ENCODE assay signal across 8 mouse cellular contexts in genomic region chr7:66912866-66913265, GRCm38 (mm10).
DNase-seq lines count a peak whose midpoint lies in the region; ATAC-seq and TF ChIP-seq lines count a peak whose summit lies in the region.

No protein-coding gene starts in this region.

- 0 out of 2 replicates have a peak, but pooled peaks have one; percentile 23 for ATAC-seq in midbrain, postnatal 0 days (ENCODE audit: low FRiP score)
- ATAC-seq in midbrain, embryonic 13.5 days: no peak
- ATAC-seq in hematopoietic stem cell, adult 5-6 weeks (replicated peaks in 1 of 2; ENCODE audit: insufficient read depth in 1 of 2, low FRiP score in 2 of 2, low TSS enrichment in 1 of 2, low read depth in 1 of 2, poor library complexity in 2 of 2, severe bottlenecking in 2 of 2): peak; percentile 36 to 53; a peak in 3 of 4 replicates
- no peak for ATAC-seq in liver, embryonic 11.5 days (replicated peaks; ENCODE audit: low FRiP score)

- H3K36me3 ChIP-seq in midbrain, postnatal 0 days (ENCODE audit: insufficient read depth, low read length): no peaks in the 10 kb centered on the region
- no peaks in the 10 kb centered on the region for H3K36me3 ChIP-seq in midbrain, embryonic 13.5 days
- H3K36me3 ChIP-seq in liver, embryonic 11.5 days (ENCODE audit: control insufficient read depth, insufficient read depth, low read length): no peaks in the 10 kb centered on the region

- peak; percentile 41 to 61 for DNase-seq in adrenal gland, adult (ENCODE audit: inconsistent age in 2 of 2, low spot score in 1 of 2)
- no peak for DNase-seq in adrenal gland, adult 18-20 months (ENCODE audit: low spot score in 2 of 2)
- no peak for DNase-seq in midbrain, postnatal 0 days (ENCODE audit: low spot score)
- peak; percentile 21 to 37 for DNase-seq in thymus, postnatal 36 days
- no peak for DNase-seq in spleen, postnatal 36 days (ENCODE audit: low spot score in 2 of 2)
- no peak for DNase-seq in liver, embryonic 11.5 days (ENCODE audit: low spot score)

- H3K9ac ChIP-seq in midbrain, postnatal 0 days (replicated peaks; ENCODE audit: low read length, poor library complexity, severe bottlenecking): no peak overlapping the region
- no peak overlapping the region for H3K9ac ChIP-seq in midbrain, embryonic 13.5 days (replicated peaks)
- no peak overlapping the region for H3K9ac ChIP-seq in liver, embryonic 11.5 days (ENCODE audit: low read depth, low read length)

- WGBS in midbrain, postnatal 0 days: 70% methylated on average over 5 of the region's 5 CpGs
- 68% methylated on average over 5 of the region's 5 CpGs for WGBS in midbrain, embryonic 13.5 days
- WGBS in liver, embryonic 11.5 days: 51% methylated on average over 5 of the region's 5 CpGs

- H3K4me1 ChIP-seq in midbrain, postnatal 0 days (ENCODE audit: insufficient read depth, low read length): no peaks in the 10 kb centered on the region
- H3K4me1 ChIP-seq in midbrain, embryonic 13.5 days (replicated peaks): 0 out of 2 replicates have a peak, but pooled peaks cover 4% of the 10 kb centered on the region
- H3K4me1 ChIP-seq in liver, embryonic 11.5 days (replicated peaks; ENCODE audit: control insufficient read depth, insufficient read depth, low read length): no peaks in the 10 kb centered on the region

- no peak overlapping the region for H3K4me3 ChIP-seq in midbrain, postnatal 0 days (ENCODE audit: low read depth, low read length)
- no peak overlapping the region for H3K4me3 ChIP-seq in midbrain, embryonic 13.5 days (replicated peaks)
- no peak overlapping the region for H3K4me3 ChIP-seq in liver, embryonic 11.5 days (ENCODE audit: low read depth, low read length)

- no peak overlapping the region for H3K4me2 ChIP-seq in midbrain, postnatal 0 days (ENCODE audit: low read depth, low read length, poor library complexity, severe bottlenecking)
- H3K4me2 ChIP-seq in midbrain, embryonic 13.5 days (replicated peaks): no peak overlapping the region
- no peak overlapping the region for H3K4me2 ChIP-seq in liver, embryonic 11.5 days

- H3K27me3 ChIP-seq in midbrain, postnatal 0 days (ENCODE audit: insufficient read depth, low read length): no peaks in the 10 kb centered on the region
- H3K27me3 ChIP-seq in midbrain, embryonic 13.5 days: no peaks in the 10 kb centered on the region
- no peaks in the 10 kb centered on the region for H3K27me3 ChIP-seq in liver, embryonic 11.5 days (replicated peaks; ENCODE audit: control insufficient read depth, insufficient read depth, low read length)

- H3K9me3 ChIP-seq in midbrain, postnatal 0 days (ENCODE audit: low read length): no peaks in the 10 kb centered on the region
- H3K9me3 ChIP-seq in midbrain, embryonic 13.5 days: no peaks in the 10 kb centered on the region
- no peaks in the 10 kb centered on the region for H3K9me3 ChIP-seq in liver, embryonic 11.5 days (ENCODE audit: control insufficient read depth, low read length)

- TF ChIP-seq CTCF in midbrain, postnatal 0 days (IDR thresholded peaks at IDR 0.05): no peak

- H3K27ac ChIP-seq in midbrain, postnatal 0 days (ENCODE audit: low read depth, low read length): no peak overlapping the region
- no peak overlapping the region for H3K27ac ChIP-seq in midbrain, embryonic 13.5 days
- no peak overlapping the region for H3K27ac ChIP-seq in liver, embryonic 11.5 days (ENCODE audit: low read depth, low read length)

Comparison
In these comparisons a context has a peak if more than half of its experiments do, and no peak if none do; other contexts are left out.
1. DNase-seq: peak in adrenal gland, adult (2 of 2) and thymus, postnatal 36 days (2 of 2); none in adrenal gland, adult 18-20 months (0 of 2), midbrain, postnatal 0 days (single experiment), spleen, postnatal 36 days (0 of 2) and liver, embryonic 11.5 days (single experiment).
2. ATAC-seq: peak in midbrain, postnatal 0 days (single experiment) and hematopoietic stem cell, adult 5-6 weeks (2 of 2); none in midbrain, embryonic 13.5 days (single experiment) and liver, embryonic 11.5 days (single experiment).